Mouse (Mus musculus) frontal cortex, postnatal 36 days (tissue): ENCODE results near the gene Snd1.

ENCODE experiments used
- DNase-seq, 2 experiments: peaks; one replicate each; pipeline ENCODE4 v3.0.0; 2022; ENCODE audit warnings: low spot score in 2 of 2

Snd1 gene

DNA sequence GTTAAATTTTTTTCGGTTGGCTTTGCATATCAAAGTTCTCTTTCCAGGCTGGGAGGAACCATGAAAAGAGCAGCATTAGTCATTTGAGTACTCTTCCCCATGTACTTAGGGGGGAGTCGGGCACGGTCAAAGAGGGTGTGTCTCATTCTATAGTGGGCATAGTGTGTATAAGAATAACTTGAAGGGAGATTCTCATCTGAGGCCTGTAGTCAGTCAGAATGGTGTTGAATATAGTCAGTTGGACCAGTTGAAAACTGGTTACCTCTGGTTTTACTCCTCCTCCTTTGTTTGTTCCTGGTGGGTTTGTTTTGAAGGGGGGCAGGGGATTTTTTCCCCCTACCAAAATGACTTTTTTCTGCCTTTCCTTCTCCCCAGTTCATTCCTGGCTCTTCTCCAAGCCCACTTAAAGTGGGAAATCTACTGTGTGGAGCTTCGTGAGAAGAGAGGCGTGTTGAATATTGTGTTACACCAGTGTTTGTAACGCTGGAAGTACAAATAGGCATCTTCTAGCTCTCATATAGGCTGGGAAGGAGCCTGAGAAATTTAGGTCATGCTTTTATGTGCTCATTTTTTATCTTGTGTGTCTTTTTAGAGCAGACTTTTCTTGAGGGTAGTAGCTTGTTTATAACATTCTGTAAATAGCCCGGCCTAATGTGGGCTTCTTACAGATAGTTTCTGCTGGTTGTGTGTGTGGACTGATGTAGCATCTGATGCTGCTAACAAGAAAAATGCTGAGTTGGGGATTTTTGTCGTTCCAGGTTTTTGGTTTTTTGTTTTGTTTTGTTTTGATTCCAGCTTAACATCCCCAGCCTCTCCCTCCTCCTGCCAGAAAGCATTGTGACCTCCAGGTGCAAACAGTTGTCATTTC, 231.4 kb downstream of the Snd1 start:
- no peak for DNase-seq

DNA sequence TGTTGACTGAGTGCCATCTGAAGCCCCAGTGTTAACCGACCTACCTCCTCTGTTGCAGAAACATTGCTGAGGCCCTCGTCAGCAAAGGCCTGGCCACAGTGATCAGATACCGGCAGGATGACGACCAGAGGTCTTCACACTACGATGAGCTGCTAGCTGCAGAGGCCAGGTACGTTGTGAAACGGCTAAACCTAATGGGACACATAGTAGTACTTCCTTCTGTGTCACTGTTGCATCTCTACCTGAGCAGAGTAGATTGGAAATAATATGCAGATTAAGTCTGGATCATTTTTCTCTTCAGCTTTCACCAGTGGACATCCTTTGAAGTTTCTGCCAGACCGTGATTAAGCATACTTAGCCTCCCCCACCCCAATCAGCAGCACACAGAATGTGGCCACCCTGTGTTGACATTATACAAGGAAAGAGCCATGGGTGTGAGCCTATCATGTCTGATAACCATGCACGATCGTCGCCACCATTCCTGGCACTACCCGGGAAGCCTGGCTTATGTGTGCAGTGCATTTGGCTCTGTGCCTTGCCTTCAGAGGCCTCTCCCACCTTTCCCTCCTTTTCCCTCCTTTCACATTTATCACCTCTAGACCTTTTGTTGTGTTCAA, 232.1 kb downstream of the Snd1 start:
- DNase-seq = no peak

DNA sequence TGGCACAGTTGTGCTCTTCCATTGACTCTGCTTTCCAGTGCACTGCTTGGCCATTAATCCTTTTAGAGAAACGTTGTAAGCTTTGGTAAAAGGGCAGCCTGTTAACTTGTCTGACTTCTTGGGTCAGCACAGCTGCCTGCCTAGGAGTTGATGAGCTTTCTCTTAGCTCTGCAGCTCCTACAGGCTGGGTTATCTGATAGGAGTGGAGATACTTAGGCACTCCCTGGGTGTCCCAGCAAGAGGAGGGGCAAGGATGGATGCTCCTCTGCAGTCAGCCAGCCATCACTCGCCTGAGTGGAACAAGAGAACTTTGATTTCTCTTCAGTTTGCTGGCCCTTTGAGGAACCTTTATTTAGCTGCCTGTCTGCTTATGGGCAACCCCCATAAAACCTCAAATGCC, 235.1 kb downstream of the Snd1 start:
- DNase-seq = no peak

DNA sequence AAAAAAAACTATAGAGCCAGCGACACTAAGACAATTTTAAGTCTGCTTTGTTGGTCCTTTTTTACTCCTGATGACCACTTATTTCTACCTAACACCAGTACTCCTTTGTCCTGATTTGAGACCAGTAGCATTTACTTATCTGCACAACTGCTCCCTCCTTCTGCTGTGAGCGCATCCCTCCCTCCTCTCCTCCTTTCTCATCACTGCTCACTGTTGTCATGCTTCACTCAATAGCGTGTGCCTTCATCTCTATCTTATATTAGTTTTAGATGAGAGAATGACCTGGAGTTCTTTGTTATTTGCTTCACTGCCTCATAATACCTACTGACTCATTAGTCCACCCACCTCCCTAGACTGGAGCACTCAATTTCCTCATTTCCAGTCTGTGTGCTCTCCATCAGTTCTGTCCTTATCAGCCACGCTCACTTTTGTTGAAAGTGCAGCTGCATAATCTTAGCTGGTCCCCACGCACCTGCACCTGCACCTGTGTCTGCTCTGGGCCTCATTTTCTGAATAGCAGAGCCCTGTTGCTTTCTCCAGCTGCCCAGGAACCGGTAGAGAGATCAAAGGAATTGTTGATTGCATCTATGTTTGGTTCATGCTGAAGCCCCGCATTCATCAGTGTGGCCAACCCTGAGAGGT, 242.4 kb downstream of the Snd1 start:
- DNase-seq = no peak

DNA sequence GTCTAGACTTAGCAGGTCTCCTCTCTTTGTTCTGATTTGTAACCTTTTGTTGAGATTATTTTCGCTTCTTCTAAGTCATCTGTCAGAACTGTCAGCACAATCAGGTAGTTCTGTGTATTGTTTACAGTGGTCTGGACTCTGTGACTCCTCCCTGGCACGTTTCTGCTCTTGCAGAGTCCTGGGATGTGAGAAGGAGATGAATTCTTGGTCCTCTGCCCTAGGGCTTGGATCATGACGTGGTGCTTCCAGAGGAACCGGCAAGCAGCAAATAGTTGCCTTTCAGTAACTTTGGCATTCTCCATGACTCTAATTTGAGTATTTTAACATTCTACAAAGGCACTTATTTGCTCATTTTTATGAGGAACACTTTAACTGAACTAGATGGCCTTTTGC, 242.9 kb downstream of the Snd1 start:
- DNase-seq = no peak

DNA sequence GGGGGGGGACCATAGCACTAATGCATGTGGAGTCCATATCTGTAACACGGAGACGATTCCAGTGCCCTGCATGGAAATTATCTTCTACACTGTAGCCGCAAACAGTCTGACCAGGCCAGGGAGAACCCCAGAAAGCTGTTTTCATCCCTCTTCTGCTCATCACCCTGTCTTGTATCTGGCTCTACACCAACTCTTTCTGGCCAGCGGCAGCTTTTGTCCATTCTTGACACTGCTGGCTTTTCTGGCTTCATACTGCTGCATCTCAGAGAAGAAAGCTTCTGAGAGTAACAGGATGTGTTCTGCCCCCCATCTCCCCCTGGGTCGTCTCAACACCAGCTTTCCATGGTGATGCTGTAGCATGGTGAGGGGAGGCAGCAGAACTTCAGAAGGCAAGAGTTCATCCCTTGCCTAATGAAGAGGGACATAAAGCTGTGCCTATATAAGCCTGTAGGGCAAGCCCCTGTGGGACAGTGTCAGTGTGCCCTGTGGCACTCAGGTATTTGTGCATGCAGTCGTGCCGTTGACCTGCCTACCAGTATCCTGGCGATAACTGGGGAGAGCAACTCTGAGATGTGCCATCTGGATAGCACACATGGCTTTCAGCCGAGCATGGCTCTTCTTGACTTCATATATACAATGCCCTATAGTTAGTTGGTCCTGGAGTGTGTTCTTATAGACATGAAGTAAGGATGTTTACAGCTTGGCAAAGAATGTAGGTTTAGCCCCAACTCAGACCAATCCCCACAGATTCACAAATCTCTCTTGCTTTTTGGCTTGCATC, 245.6 kb downstream of the Snd1 start:
- no peak for DNase-seq

DNA sequence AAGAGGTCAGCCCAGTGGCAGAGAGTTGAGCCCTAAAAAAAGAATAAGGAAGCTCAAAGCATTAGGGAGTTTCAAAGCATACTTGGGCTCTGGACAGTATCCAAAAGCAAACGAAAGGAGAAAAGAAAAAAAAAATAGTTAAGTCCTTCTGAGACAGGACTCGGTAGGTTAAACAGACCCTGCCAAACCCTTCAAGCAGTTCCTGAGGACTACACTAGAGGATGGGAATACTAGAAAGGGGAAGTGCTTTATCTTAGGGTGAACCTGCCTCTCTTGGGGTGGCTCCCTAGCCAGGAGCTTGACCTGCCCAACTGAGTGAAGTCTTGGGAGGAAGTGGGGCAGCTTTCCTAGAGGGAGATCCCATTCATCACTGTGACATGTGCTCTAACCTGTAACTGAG, 248.1 kb downstream of the Snd1 start:
- DNase-seq = no peak

DNA sequence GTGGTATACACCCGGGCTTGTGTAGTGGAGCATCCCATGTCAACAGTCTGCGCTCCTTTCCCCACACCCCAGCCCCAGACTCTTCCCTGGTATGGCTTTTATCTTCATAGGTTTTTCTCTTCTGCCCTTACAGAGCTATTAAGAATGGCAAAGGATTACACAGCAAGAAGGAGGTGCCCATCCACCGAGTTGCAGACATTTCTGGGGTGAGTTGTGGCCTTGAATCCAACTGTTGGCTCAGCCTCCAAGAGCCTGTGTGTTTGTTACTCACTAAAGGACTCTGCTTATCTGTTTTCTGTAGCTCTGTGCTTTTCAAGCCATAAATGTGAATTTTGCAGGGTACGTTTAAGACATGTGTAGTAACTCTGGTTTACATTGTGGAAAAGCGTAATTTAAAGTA, 249.8 kb downstream of the Snd1 start:
- no peak for DNase-seq

DNA sequence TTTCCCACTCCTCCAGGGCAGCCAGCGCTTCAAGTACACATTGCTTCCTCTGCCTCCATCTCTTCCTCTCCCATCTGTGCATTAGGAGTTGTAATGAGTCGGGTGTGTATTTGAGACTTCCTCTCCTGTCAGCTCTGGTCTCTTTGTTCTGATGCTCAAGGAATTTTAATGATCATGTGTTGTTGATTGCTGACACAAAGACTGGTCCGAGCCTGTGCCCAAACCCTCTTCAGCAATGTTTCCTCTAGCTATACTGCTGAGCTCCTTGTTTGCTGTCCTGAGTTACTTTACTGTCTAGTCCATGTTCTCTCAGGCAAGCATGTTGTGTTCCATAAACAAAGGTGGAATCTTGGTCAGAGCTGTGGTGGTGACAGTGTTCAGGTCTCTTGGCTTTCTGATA, 254.3 kb downstream of the Snd1 start:
- no peak for DNase-seq

DNA sequence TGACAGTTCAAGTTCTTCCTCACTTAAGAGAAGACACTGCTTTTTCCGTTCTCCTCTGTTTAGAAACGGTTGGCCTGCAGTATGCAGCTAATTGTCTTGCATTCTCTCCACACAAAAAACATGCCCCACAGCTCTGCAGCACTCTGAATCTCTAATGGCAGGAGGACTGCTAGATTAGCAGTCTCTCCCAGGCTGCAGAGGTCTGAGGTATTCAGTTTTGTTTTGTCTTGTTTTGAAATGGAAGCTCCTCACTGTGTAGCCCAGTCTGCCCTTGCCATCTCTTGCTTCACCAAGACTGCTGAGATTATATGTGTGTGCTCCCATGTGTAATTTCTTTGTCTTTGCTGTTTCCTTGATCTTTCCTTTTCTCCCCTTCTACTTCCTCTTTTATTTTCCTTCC, 254.7 kb downstream of the Snd1 start:
- no peak for DNase-seq

DNA sequence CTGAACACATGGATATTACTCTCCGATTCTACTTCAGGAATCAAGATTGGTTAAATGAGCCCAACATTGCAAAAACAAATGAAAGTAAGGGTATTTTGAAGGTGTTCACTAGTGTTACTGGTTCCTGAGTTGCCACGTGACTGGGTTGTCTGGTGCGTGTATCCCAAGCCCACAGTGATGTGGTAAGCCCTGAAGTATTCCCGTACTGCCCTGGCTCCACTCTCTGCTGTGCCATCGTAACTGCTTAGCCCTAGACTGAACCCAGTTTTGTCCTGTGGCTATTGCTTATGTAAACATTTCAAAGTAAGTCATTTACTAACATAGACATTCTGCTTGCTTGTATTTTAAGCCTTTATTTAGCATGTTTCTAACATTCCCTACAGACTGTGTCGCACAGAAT, 256.3 kb downstream of the Snd1 start:
- no peak for DNase-seq

DNA sequence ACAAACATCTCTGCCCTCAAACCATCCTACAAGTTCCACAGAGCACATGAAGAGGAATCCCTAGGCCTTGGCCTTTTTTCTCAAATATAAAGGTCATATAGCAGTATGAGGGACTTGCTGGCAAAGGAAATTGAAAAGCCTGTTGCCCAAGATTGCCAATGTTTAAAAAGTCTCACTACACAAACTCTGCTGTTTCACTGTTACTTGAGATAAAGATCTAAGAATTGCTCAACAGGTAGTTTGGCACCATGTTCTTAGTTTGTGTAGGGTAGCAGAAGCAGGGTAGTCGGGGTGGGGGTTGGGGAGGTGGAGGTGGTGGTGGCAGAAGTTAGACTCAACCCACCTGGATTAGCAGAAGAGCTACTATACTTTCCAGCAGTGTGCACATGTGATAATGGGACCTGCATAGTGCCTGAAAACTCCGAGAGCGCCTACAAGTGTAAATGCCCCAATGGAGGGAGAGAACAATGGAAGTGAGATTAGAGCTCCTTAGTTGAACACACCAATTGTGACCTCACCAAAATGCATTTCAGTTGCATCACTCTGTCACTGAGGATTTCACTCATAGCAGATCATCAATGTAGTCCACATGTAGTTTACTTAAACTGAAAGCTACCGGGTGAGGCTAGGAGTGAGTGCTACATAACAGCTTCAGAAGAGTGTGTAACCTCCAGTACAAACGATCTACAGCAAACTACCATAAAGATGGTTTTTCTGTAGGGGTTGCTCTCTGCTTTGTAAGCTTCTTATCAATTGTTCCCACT, 259.1 kb downstream of the Snd1 start:
- no peak for DNase-seq

DNA sequence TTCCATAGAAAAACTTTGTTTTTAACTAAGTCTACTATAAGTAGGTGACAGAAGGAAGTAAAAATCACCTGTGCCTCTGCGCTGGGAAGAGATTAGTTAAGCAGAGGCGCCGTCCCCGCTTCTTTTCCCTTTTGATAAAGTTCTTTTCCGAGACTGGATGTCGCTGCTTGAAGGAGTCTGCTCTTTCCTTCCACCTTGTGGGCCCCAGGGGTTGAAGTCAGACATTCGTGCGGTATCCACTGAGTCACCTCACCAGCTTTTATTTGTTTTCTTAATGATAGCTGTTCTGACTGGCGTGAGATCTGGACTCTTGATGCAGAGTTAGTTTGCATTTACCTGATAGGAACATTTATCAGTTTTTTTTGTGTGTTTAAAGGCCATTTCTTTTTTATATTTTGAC, 260.2 kb downstream of the Snd1 start:
- no peak for DNase-seq

DNA sequence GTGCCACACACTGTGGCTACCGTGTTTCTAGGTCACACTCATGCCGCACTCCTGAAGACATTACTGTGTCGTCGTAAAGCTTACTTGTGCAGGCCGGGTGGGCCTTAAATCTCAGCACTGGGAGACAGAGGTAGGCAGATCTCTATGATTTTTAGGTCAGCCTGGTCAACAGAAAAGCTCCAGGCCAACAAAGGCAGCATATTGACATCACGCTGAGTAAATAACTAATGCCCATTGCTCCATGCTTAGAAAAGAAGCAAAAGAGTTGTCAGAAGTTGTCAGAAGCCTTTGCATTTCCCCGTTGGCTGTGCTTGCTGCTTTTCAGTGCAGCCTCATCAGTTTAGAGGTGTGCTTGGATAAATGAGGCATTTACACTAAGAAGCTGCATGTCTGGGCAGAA, 261.7 kb downstream of the Snd1 start:
- no peak for DNase-seq

DNA sequence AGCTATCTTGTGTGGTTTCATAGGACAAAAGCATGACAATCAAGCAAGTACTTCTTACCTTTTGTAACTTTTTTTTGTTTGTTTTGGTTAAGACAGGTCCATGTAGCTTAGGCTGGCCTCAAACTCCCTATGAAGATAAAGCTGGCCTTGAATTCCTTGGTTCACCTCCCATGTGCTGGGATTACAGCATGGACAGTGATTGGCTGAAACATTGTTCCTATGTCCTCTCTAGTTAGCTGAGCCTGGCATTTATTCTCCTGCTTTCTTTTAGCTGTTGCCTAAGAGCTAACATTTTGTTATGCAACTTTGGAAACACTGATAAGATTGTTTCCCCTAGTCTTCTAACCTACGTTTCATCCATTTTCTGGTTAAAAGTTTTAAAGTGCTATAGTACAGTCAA, 262.7 kb downstream of the Snd1 start:
- no peak for DNase-seq

DNA sequence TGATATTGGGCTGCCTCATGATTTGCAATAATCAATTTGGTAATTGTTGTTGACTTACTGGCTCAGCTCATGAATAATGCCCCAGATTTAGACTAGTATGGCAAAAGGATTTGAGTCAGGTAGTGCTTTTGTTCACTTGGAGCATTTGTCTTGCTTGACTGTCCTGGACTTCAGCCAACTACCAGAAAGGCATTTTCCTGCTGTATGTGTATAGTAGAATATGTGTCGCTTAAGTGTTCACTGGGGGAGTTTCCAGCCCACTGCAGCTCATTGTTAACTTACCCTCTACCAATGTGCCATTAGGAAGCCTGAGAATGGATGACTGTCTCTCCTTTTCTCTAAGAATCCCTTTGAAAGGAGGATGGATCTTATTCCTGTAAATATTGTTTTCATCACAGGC, 268.6 kb downstream of the Snd1 start:
- DNase-seq = no peak

DNA sequence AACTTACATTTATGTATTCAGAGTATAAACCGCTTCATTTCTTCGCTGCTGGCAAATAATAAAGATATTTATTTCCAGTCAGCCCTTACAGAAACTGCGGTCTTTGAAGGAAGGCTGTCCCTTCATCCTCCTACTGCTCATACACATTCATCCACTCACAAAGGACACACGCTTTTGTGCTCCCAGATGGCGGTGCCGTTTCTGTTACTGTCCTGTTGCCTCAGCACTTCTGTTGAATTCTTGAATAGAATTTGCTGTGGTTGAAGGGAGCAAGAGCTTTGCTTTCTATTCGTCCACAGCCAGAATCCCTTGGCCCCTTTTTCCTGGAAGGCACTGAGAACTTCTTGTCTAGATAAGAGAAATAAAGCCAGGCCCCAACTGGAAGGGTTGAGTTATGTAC, 270.9 kb downstream of the Snd1 start:
- DNase-seq = no peak

DNA sequence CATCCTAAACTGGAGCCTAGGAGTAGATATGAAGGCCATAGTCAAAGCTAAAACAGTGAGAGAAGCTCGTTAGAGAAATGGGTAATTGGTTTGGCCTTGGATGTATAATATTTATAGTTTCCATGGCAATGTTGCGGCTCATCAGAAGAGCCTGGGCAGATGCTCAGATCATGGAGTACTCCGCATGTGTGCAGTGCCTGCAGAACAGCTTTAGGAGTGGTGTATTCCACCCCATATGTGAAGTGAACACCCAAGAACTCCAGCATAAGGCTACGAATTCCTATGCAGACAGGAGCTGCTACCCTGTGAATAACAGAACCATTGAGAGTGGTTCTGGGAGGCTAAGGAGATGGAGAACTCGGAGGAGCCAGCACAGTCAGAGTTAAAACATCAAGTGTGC, 272.1 kb downstream of the Snd1 start:
- DNase-seq = no peak

DNA sequence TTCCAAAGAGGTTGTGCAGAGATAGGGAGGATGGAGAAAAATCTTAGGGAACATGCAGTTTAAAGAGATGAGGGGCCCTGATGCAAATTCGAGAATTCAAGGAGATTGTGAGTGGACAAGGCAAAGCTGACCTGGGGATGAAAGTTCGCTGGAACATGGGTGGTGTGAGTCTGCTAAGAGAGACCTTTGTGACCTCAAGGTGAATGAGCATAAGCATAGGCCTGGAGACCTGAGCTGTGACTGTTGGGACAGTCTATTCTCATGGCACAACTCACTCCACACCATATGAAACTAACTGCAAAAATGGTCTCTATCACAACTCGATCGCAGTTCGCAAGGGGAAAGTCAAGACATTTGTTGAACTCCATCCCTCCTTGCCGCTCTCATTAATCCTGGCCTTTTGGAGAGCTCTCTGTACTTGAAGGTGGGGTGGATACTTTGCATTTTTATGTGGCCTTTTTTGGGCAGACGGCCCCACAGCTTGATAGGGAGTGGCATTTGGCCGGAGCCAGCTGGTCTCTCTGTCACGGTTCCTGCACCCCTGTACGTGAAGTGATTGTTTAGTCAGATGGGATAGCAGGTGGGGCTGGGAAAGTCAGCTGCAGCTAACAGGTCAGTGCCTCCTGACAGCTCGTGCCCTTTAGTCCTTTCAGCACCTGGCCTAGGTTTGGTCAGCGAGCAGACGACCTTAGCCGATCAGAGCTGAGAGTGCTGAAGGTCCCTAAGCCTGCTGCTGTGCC, 273.2 kb downstream of the Snd1 start:
- no peak for DNase-seq

DNA sequence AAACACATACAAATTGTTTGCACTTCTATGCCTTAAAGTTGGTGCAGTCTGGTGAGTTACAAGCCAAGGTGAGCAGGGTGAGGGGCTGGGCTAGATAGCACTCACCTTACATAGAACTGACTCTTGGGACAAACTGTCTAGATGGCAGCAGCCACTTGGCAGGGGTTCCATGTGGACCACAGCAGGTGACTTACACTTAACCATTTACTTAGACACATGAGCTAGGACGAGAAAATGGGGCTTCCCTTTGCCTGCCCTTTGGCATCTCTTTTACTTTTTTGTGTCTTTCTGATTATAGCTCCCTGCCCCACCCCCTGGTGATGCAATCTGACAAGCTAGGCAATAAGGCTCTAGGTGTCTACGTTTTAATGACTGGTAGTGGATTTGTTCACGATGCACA, 274.3 kb downstream of the Snd1 start:
- no peak for DNase-seq

DNA sequence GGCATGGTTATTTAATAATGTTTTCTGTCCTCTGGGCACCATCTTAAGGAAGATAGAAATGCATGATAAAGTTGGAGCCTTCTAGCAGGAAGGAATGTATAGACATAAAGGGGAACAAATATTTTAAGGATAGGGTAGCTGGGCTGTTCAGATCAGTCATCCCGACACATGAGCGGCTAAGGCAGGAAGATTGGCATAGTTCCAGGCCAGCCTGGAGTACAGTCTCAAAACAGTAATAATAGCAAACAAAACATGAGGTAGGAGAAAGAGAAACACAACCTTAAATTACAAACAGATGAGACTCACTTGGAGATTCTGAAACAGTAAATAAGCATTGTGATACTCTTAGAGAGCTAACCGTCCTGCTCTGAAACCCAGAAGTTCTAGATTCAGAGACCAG, 276.2 kb downstream of the Snd1 start:
- no peak for DNase-seq
